Mouse (Mus musculus) small intestine, adult 2 months (tissue): Measurements from ENCODE around the gene Irf7. TPM values are rescaled to one million over a fixed set of nuclear protein-coding genes. Genes with fewer than 3 reads are reported as not detected.
A peak's percentile ranks its signal among the peaks of the same experiment; 100 is the strongest.

Source experiments
- H3K27ac ChIP-seq: fragments of 200-500 bp; 2 replicates; pipeline ENCODE4 v1.5.1; 2012; ENCODE audit warnings: low read depth, low read length, control low read depth, inconsistent platforms; ENCODE audit not compliant: insufficient read depth
- H3K27me3 ChIP-seq: fragments of 200-500 bp; 2 replicates; pipeline ENCODE4 v1.6.1; 2012; ENCODE audit warnings: mild to moderate bottlenecking, moderate library complexity, low read length, inconsistent platforms; ENCODE audit not compliant: control insufficient read depth, insufficient read depth
- H3K36me3 ChIP-seq: fragments of 200-500 bp; 2 replicates; pipeline ENCODE4 v1.6.1; 2012; ENCODE audit warnings: mild to moderate bottlenecking, low read length, control low read depth, inconsistent platforms; ENCODE audit not compliant: control insufficient read depth, insufficient read depth
- H3K4me1 ChIP-seq: fragments of 200-500 bp; 2 replicates; pipeline ENCODE4 v1.6.1; 2012; ENCODE audit warnings: low read length, inconsistent platforms, mixed read lengths; ENCODE audit not compliant: control insufficient read depth, insufficient read depth, insufficient read length
- H3K4me3 ChIP-seq: fragments of 200-500 bp; 2 replicates; pipeline ENCODE4 v1.5.1; 2012; ENCODE audit warnings: low read depth, mild to moderate bottlenecking, control low read depth, inconsistent platforms, low read length, moderate library complexity
- CTCF ChIP-seq: fragments of 200-500 bp; IDR thresholded peaks from 2 replicates; pipeline ENCODE4 v1.5.1; 2012; ENCODE audit warnings: low read depth, mild to moderate bottlenecking, control low read depth, inconsistent platforms, low read length, moderate library complexity, mixed read lengths; ENCODE audit not compliant: insufficient replicate concordance, insufficient read length; ENCODE audit errors: extremely low read depth
- POLR2A ChIP-seq: fragments of 200-500 bp; IDR thresholded peaks from 2 replicates; pipeline ENCODE4 v1.6.1; 2012; ENCODE audit warnings: low read depth, mild to moderate bottlenecking, control low read depth, inconsistent platforms, low read length, moderate library complexity
- WGBS: fragments of 180-500 bp; shearing (Covaris S2); methylation state at CpG from one replicate; pipeline ENCODE4 v1.1.7; 2018; 5-methylcytosine and 5-hydroxymethylcytosine counted together
- polyA plus RNA-seq: library from polyadenylated mRNA; depleted of rRNA; stranded (reverse); fragments of >200 nt; gene quantifications from 2 replicates; pipeline ENCODE4 v1.2.3, GENCODE M21; 2012

The Irf7 gene
- polyA plus RNA-seq, 1 experiment = 484 TPM

DNA sequence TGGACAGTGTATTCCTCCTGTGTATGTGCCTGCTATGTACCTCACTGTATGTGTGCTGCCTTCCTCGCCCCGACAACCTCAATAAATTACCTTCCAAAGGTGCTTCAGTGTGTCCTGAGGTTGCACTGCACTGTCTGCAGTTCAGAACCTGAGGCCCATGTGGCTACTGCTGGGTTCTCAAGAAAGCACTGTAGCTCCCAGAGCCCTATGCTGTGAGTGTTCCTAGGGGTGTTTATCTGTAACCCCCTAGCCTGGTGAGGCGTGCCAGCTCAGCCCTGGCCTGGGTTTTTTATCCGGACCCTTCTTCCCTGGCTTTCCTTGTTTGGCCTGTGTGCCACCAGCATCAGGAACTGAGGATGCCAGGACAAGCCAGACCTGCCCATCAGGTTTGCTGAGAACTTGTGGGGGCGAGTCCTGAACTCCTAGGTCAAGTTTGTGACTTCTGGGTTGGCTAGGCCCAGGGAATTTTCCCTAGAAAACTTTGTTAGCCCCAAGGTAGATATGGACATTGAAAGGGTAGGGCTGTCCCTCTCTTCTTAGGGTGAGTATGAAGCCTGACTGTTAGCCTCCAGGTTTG is 47.6 kb downstream of the Irf7 start:
- TF ChIP-seq CTCF = no peak
- no peak for TF ChIP-seq POLR2A
- Histone ChIP-seq H3K27me3 (no peaks in the 10 kb centered on the region), H3K36me3 (peaks cover 21% of the 10 kb centered on the region), H3K4me1 (peaks cover 42% of the 10 kb centered on the region), H3K27ac (no peak overlapping the region), H3K4me3 (no peak overlapping the region)
- WGBS = 58% methylated on average over 5 of the region's 5 CpGs

DNA sequence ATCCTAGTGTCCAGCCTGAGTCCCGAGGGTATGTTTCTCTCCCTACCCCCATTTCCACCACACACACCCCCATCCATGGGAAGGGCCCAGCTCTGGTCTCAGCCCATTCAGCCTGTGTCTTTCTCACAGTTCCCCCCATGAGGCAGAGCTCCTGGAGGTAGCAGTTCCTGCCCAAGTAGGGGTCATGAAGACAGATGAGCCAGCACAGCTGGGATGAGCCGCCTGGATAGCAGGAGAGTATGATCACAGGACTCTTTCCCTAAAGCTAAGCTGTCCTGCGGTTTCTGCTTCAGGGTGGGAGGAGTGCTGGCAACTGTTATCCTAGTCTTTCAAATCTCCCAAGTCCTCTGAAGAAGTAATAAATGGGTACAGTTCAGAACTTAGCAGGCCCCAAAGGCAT is 48.1 kb downstream of the Irf7 start:
- 52% methylated on average over 3 of the region's 3 CpGs for WGBS
- TF ChIP-seq CTCF (no peak), POLR2A (no peak)
- peaks cover 42% of the 10 kb centered on the region for H3K4me1 ChIP-seq
- H3K27ac ChIP-seq = no peak overlapping the region
- no peaks in the 10 kb centered on the region for H3K27me3 ChIP-seq
- peaks cover 21% of the 10 kb centered on the region for H3K36me3 ChIP-seq
- H3K4me3 ChIP-seq = 0 out of 2 replicates have a peak overlapping the region, but pooled peaks have one; percentile 3

DNA sequence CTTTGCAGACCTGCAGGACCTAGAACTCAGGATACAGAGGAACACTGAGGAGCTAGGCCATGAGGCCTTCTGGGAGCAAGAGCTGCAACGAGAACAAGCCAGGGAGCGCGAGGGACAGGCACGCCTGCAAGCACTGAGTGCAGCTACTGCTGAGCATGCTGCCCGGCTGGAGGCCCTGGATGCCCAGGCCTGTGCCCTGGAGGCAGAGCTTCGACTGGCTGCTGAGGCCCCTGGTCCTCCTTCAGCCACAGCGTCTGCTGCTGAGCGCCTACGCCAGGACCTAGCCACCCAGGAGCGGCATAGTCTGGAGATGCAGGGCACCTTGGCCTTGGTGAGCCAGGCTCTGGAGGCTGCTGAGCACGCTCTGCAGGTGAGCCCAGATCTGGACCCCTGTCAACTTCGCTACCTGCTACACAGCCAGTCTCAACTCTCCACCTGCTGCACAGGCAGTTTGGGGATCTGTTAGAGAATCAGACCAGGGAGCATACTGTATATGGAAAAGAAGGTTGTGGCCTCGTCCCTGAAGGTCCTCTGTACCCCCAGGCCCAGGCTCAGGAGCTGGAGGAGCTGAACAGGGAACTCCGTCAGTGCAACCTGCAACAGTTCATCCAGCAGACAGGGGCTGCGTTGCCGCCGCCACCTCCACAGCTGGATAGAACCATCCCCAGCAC is 48.8 kb downstream of the Irf7 start:
- Histone ChIP-seq H3K27ac (peak overlapping the region; percentile 89), H3K36me3 (peaks cover 21% of the 10 kb centered on the region), H3K4me1 (peaks cover 38% of the 10 kb centered on the region), H3K27me3 (no peaks in the 10 kb centered on the region), H3K4me3 (peak overlapping the region; percentile 71)
- WGBS = 84% methylated on average over 17 of the region's 17 CpGs
- TF ChIP-seq CTCF = no peak
- no peak for TF ChIP-seq POLR2A

DNA sequence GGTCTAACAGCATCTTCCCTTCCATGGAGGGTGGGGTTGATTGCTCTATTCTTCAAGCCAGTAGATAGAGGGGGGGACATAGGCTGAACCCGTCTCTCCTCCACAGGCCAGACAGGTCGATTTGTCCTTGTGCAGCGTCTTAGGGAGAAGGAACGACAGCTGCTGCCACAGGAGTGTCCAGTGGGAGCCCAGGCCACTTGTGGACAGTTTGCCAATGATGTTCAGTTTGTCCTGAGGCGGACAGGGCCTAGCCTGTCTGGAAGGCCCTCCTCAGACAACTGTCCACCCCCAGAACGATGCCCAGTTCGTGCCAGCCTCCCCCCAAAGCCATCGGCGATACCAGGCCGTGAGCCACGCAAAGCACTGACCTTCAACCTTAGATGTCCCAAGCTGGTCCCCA is 49.4 kb downstream of the Irf7 start:
- H3K27ac ChIP-seq = peak overlapping the region; percentile 89
- H3K4me1 ChIP-seq = peaks cover 33% of the 10 kb centered on the region
- TF ChIP-seq POLR2A (no peak), CTCF (no peak)
- H3K4me3 ChIP-seq = peak overlapping the region; percentile 71
- H3K36me3 ChIP-seq = peaks cover 21% of the 10 kb centered on the region
- WGBS = 56% methylated on average over 11 of the region's 11 CpGs
- H3K27me3 ChIP-seq = no peaks in the 10 kb centered on the region

DNA sequence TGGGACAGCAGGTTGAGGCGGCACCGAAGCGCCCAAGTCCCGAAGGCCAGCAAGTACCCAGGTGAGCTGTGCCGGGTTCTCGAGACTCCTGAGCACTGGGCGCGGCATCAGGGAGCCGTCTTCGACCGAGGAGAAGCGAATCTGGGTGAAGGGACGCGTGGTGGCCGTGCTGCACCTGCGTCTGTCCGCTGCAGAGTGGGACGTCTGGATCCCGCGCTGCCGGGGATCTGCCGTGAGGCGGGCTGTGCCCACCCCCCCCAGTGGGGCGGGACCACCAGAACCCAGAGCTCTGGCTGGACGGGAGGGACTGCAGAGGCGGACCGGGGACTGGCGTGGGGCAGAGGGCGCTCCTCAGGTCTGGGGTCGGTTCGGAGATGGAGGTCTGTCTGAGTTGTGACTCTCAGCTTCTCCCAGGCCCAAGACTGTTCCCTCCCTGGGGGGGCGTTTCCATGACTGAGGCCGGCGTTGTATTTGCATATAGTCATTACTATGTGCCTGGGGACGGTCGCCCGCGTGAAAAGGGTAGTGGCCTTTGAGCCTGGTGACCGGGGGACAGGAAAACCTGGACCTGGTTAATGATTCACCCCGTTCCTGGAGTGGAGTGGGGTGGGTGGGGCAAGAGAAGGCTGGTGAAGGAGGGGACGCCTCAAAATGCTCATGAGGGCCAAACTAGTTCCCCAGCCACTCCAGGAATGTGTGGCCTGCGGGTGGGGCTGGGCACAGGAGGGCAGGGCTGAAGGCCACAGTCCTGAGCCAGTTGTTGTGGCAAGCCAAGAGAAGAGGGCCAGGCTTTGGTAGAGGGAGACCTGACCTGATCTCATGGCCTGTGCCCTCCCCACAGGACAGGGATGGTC is 50.2 kb downstream of the Irf7 start:
- TF ChIP-seq CTCF = no peak
- peak; percentile 64; the same call in 1 of the 2 replicates for TF ChIP-seq POLR2A
- Histone ChIP-seq H3K27ac (peak overlapping the region; percentile 96), H3K27me3 (no peaks in the 10 kb centered on the region), H3K4me1 (peaks cover 29% of the 10 kb centered on the region), H3K4me3 (peak overlapping the region; percentile 71), H3K36me3 (peaks cover 21% of the 10 kb centered on the region)
- WGBS = under 1% methylated on average over 42 of the region's 42 CpGs

DNA sequence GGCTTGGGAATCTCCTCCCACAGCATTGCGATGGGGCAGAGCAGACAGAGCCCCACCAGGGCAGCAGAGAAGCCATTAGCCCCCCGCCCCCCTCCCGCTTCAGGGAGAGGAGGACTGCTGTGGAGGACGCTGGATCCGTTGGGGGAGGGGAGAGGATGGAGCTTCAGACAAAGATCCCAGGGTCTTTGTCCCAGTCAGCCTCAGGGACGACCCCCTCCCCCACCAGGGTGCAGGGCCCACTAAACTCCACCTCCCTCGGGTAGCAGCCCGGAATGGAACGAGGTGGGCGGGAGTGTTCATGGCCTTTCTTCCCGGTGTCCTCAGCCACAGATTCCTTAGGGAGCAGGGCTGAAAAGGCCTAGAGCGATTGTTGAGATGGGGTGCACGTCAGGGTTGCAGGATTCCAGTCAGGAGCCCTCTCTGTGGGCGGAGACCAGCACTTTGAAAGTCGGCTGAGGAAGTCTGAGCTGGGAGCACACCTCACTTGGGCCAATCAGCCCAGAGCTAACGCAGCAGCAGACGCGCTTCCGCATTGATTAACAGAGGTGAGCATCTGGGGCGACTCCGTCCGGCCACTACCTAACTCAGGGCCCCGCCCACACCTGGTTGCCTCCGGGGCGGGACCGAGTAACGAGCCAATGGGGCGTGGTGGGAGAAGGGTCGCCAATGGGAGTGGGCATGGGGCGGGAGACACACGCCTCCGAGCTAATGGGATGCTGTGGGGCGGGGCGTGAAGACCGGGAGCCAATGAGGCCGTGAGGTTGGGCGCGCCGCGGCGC is 51.0 kb downstream of the Irf7 start, which contains the start of gene Rassf7:
Rassf7 (plus strand) TSS at position 760 of the 779 bp plus-strand sequence.
- H3K4me3 ChIP-seq = peak within 1 kb of the TSS; percentile 71
- H3K27me3 ChIP-seq = no peaks in the 10 kb centered on the region
- peaks cover 21% of the 10 kb centered on the region for H3K36me3 ChIP-seq
- peaks cover 28% of the 10 kb centered on the region for H3K4me1 ChIP-seq
- 2% methylated on average over 41 of the region's 41 CpGs for WGBS
- peak within 1 kb of the TSS; percentile 96 for H3K27ac ChIP-seq
- TF ChIP-seq POLR2A = 0 out of 2 replicates have a peak, but pooled peaks have one; percentile 41
- TF ChIP-seq CTCF = no peak

DNA sequence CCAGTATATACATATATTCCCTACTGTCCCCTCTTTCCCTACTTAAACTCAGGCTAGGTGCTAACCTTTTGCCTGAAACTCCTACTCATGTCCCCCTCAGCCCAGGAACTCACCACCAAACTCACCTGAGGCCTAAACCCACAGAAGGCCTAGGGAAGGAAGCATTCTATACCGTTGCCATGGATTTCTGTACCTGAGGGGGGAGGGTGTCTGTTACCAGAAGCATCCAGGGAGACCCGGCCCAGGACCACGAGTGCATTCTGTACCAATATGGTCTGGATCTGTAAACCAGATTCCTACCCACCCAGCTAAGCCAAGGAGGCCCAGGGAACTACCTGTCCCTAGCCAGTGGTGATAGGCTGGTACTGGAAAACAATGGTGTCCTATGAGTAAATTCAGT is 52.0 kb downstream of the Irf7 start:
- WGBS = 71% methylated on average over 3 of the region's 3 CpGs
- TF ChIP-seq POLR2A (no peak), CTCF (no peak)
- Histone ChIP-seq H3K27ac (no peak overlapping the region), H3K36me3 (peaks cover 19% of the 10 kb centered on the region), H3K4me3 (no peak overlapping the region), H3K27me3 (no peaks in the 10 kb centered on the region), H3K4me1 (peaks cover 26% of the 10 kb centered on the region)
